Mouse (Mus musculus) forebrain, embryonic 15.5 days (tissue): ENCODE results near the gene Fhl2. TPM values are rescaled to one million over a fixed set of nuclear protein-coding genes. Genes with fewer than 3 reads are reported as not detected.

Source experiments
- ATAC-seq: fragments of 200-750 bp; cut with Nextera tagmentation; replicated peaks from 2 replicates; pipeline ENCODE4 v1.8.0; 2017; ENCODE audit warnings: mild to moderate bottlenecking, moderate TSS enrichment, moderate library complexity
- H3K27ac ChIP-seq: fragments of 300-500 bp; sonication (generic); replicated peaks from 2 replicates; pipeline ENCODE4 v1.5.1; 2015; ENCODE audit warnings: mild to moderate bottlenecking, inconsistent platforms
- H3K27me3 ChIP-seq: fragments of 300-500 bp; sonication (generic); 2 replicates; pipeline ENCODE4 v1.6.1; 2015; ENCODE audit warnings: inconsistent platforms
- H3K36me3 ChIP-seq: fragments of 300-500 bp; sonication (generic); 2 replicates; pipeline ENCODE4 v1.6.1; 2015; ENCODE audit warnings: mild to moderate bottlenecking, inconsistent platforms
- H3K4me1 ChIP-seq: fragments of 300-500 bp; sonication (generic); 2 replicates; pipeline ENCODE4 v1.6.1; 2015; ENCODE audit warnings: inconsistent platforms
- H3K4me2 ChIP-seq: fragments of 300-500 bp; sonication (generic); replicated peaks from 2 replicates; pipeline ENCODE4 v1.6.1; 2015; ENCODE audit warnings: mild to moderate bottlenecking, inconsistent platforms
- H3K4me3 ChIP-seq: fragments of 300-500 bp; sonication (generic); 2 replicates; pipeline ENCODE4 v1.5.1; 2015; ENCODE audit warnings: mild to moderate bottlenecking, inconsistent platforms
- H3K9ac ChIP-seq: fragments of 300-500 bp; sonication (generic); replicated peaks from 2 replicates; pipeline ENCODE4 v1.6.1; 2015; ENCODE audit warnings: mild to moderate bottlenecking, inconsistent platforms
- H3K9me3 ChIP-seq: fragments of 300-500 bp; sonication (generic); 2 replicates; pipeline ENCODE4 v1.6.1; 2016; ENCODE audit warnings: inconsistent platforms
- WGBS: fragments of 180-500 bp; shearing (Covaris S2); methylation state at CpG from one replicate; pipeline ENCODE4 v1.1.7; 2015; ENCODE audit warnings: mixed read lengths; 5-methylcytosine and 5-hydroxymethylcytosine counted together
- polyA plus RNA-seq: library from polyadenylated mRNA; unstranded; fragments of >200 nt; fragmentation: Nextera tagmentation; extraction: Ambion mirVana; gene quantifications from 2 replicates; pipeline ENCODE4 v1.2.1, GENCODE M21; 2015

Fhl2 gene
- polyA plus RNA-seq, result 11.3 and 14.7 TPM in 2 replicates

GRCm38 (mm10) chr1:43196661-43197241, at the start of gene Fhl2:
Fhl2 (minus strand) TSS chr1:43196984.
- Histone ChIP-seq H3K4me1 (no peaks in the 10 kb centered on the region), H3K4me2 (no peak within 1 kb of the TSS), H3K27me3 (no peaks in the 10 kb centered on the region), H3K9me3 (no peaks in the 10 kb centered on the region), H3K9ac (no peak within 1 kb of the TSS), H3K4me3 (no peak within 1 kb of the TSS), H3K36me3 (no peaks in the 10 kb centered on the region), H3K27ac (no peak within 1 kb of the TSS)
- WGBS, result 86% methylated on average over 5 of the region's 5 CpGs
- no peak for ATAC-seq

DNA sequence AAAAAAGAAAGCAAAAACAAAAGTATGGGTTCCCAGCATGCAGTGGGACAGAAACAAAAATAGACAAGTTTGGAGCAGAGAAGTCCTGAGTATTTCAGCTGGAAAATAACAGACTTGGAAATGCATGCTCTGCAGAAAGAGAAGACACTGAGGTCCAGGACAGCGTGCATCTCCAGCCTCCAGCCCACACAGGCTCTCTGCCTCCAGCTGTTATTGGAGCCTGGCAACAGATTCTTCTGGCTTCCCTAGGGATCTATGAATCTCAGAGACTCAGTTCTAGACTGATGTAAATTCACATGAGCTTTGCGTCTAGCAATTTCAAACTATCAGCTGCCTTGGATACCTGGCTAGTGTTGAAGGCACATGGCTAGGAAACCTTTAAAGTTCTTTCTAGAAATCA, 48.2 kb upstream of the Fhl2 start:
- no peak for ATAC-seq
- 86% methylated on average over 2 of the region's 2 CpGs for WGBS

GRCm38 (mm10) chr1:43241208-43241607, 44.4 kb upstream of the Fhl2 start:
- no peaks in the 10 kb centered on the region for H3K27me3 ChIP-seq
- WGBS, result 93% methylated on average over 2 of the region's 2 CpGs
- H3K4me3 ChIP-seq, result no peak overlapping the region
- H3K27ac ChIP-seq, result no peak overlapping the region
- no peaks in the 10 kb centered on the region for H3K4me1 ChIP-seq
- H3K9ac ChIP-seq, result no peak overlapping the region
- H3K9me3 ChIP-seq, result no peaks in the 10 kb centered on the region
- H3K36me3 ChIP-seq, result no peaks in the 10 kb centered on the region
- no peak overlapping the region for H3K4me2 ChIP-seq
- ATAC-seq, result no peak

More for the DNA sequence above, 48.2 kb upstream of the Fhl2 start:
- no peak overlapping the region for H3K4me2 ChIP-seq
- H3K27me3 ChIP-seq, result no peaks in the 10 kb centered on the region
- no peak overlapping the region for H3K4me3 ChIP-seq
- no peaks in the 10 kb centered on the region for H3K36me3 ChIP-seq
- no peak overlapping the region for H3K27ac ChIP-seq
- H3K9ac ChIP-seq, result no peak overlapping the region
- no peaks in the 10 kb centered on the region for H3K4me1 ChIP-seq
- H3K9me3 ChIP-seq, result no peaks in the 10 kb centered on the region

DNA sequence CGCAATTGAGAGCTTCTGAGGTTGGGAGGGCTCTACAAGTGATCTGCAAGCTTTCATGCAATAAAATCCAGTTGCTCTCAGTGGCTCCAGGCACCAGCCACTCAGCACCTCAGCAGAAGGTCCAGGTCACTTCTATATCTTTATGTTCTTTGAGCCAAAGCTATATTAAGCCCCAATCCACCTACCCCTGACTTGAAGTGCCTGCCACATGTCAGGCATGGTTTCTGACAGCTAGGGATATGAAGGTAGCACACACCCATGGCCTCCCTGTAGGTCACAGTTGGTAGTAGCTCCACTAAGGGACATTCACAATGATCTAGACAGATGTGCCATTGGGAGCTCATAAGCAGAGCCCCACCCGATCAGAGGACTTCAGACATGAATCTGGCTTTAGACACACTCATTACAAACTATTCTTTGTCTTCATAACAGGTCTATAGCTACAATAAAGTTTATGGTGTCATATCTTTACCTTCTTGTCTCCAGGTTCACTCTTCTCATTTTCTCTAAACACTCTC, 43.1 kb upstream of the Fhl2 start:
- Histone ChIP-seq H3K4me2 (no peak overlapping the region), H3K9ac (no peak overlapping the region), H3K4me1 (no peaks in the 10 kb centered on the region), H3K36me3 (no peaks in the 10 kb centered on the region), H3K4me3 (no peak overlapping the region), H3K9me3 (no peaks in the 10 kb centered on the region), H3K27me3 (no peaks in the 10 kb centered on the region), H3K27ac (no peak overlapping the region)
- 91% methylated on average over 2 of the region's 2 CpGs for WGBS
- ATAC-seq, result no peak

GRCm38 (mm10) chr1:43238471-43238870, 41.7 kb upstream of the Fhl2 start:
- Histone ChIP-seq H3K4me3 (no peak overlapping the region), H3K9me3 (no peaks in the 10 kb centered on the region), H3K4me2 (no peak overlapping the region), H3K36me3 (no peaks in the 10 kb centered on the region), H3K27ac (no peak overlapping the region), H3K4me1 (no peaks in the 10 kb centered on the region), H3K27me3 (no peaks in the 10 kb centered on the region), H3K9ac (no peak overlapping the region)
- ATAC-seq, result no peak
- 95% methylated on average over 2 of the region's 2 CpGs for WGBS

DNA sequence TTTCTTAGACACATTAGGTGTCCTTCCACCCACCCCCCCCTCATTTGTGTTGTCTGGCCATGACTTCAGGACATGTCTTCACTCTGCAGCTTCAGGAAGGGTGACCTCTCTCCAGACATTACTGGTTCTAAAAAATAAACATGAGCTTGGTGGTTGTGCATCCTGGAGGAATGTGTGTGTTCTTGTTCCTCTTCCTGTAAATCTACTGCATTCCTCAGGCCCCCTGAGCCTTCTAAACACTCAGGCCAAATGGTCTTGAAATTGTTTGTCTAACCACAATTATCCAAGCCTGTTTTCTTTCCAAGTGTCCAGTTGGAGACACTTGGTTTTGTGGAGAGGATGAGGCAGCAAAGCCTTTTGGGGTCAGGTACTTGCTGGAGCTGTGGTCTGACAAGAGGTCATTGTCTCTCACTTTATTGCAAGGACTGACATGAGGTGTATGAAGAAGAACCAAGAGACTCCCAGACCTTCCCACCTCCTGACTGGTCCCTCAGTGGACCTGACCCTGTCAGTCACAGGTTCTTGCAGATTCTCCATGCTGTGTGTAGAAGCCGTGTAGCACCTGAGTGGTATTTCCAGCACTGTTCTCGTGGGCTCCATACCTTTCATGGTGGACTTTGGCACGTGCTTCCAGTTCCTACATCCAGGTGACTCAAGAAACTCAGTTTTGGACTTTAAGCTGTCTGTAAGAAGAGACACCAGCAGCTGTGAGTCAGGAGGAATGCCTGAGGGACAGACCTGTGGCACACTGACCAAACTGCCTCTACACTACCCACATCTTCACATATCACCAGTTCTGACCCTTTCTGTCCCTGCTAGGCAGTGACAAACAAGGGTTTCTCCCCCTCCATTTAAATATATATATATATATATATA, 40.8 kb upstream of the Fhl2 start:
- Histone ChIP-seq H3K4me1 (no peaks in the 10 kb centered on the region), H3K4me3 (no peak overlapping the region), H3K9ac (no peak overlapping the region), H3K27me3 (no peaks in the 10 kb centered on the region), H3K27ac (no peak overlapping the region), H3K36me3 (no peaks in the 10 kb centered on the region), H3K9me3 (no peaks in the 10 kb centered on the region), H3K4me2 (no peak overlapping the region)
- 84% methylated on average over 3 of the region's 3 CpGs for WGBS
- no peak for ATAC-seq

GRCm38 (mm10) chr1:43225531-43226151, 28.9 kb upstream of the Fhl2 start:
- H3K27me3 ChIP-seq, result no peaks in the 10 kb centered on the region
- H3K9ac ChIP-seq, result no peak overlapping the region
- WGBS, result 79% methylated on average over 8 of the region's 8 CpGs
- no peak for ATAC-seq
- no peaks in the 10 kb centered on the region for H3K36me3 ChIP-seq
- no peak overlapping the region for H3K4me3 ChIP-seq
- no peak overlapping the region for H3K27ac ChIP-seq
- H3K4me1 ChIP-seq, result no peaks in the 10 kb centered on the region
- H3K4me2 ChIP-seq, result no peak overlapping the region
- H3K9me3 ChIP-seq, result no peaks in the 10 kb centered on the region

DNA sequence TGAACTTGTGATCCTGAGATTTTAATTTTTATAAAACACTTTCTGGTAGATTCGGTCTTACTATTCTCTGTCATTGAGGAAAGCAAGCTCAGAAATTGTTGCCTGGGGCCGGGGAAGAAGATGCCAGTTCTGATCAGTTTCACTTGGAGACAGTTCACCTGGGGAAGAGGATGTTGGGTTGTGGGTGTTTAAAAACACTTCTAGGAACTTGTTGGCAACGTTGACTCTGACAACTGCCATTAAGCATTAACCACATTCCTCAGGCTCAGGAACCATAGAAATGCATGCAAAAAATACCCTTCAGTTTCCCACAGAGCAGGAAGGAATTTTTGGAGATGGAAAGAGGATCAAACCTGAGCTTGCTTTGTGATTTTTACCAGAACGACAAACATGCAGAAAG, 28.2 kb upstream of the Fhl2 start:
- no peak for ATAC-seq
- Histone ChIP-seq H3K9me3 (no peaks in the 10 kb centered on the region), H3K27me3 (no peaks in the 10 kb centered on the region), H3K27ac (no peak overlapping the region), H3K9ac (no peak overlapping the region), H3K4me2 (no peak overlapping the region), H3K36me3 (no peaks in the 10 kb centered on the region), H3K4me1 (no peaks in the 10 kb centered on the region), H3K4me3 (no peak overlapping the region)
- WGBS, result 89% methylated on average over 4 of the region's 4 CpGs

- Histone ChIP-seq H3K9ac (no peak overlapping the region), H3K4me3 (no peak overlapping the region), H3K36me3 (no peaks in the 10 kb centered on the region), H3K4me1 (no peaks in the 10 kb centered on the region), H3K4me2 (no peak overlapping the region), H3K27ac (no peak overlapping the region), H3K27me3 (no peaks in the 10 kb centered on the region), H3K9me3 (no peaks in the 10 kb centered on the region)
- ATAC-seq, result no peak
- 64% methylated on average over 2 of the region's 2 CpGs for WGBS
These were observed 27.4 kb upstream of the Fhl2 start for GRCm38 (mm10) chr1:43224171-43224570.

DNA sequence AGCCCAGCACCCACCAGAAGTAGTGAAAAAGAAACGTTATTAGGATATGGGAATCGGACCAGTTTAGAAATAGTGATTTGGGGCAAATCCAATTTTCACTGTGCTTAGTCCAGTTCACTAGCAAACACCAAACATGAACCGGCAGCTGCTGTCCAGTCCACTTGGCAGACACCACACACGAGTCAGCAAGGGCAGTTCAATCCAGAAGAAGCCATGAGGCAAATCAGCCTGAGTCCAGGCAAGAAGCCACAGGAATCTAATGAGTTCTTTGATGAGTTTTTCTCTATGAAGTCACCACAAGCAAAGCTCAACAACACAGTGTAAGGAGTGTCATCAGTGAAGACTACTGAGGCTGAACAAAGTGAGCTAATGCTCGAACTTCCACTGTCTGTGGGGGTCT, 26.3 kb upstream of the Fhl2 start:
- Histone ChIP-seq H3K9ac (no peak overlapping the region), H3K9me3 (no peaks in the 10 kb centered on the region), H3K36me3 (no peaks in the 10 kb centered on the region), H3K27ac (no peak overlapping the region), H3K4me1 (no peaks in the 10 kb centered on the region), H3K4me2 (no peak overlapping the region), H3K4me3 (no peak overlapping the region), H3K27me3 (no peaks in the 10 kb centered on the region)
- 82% methylated on average over 5 of the region's 5 CpGs for WGBS
- no peak for ATAC-seq

DNA sequence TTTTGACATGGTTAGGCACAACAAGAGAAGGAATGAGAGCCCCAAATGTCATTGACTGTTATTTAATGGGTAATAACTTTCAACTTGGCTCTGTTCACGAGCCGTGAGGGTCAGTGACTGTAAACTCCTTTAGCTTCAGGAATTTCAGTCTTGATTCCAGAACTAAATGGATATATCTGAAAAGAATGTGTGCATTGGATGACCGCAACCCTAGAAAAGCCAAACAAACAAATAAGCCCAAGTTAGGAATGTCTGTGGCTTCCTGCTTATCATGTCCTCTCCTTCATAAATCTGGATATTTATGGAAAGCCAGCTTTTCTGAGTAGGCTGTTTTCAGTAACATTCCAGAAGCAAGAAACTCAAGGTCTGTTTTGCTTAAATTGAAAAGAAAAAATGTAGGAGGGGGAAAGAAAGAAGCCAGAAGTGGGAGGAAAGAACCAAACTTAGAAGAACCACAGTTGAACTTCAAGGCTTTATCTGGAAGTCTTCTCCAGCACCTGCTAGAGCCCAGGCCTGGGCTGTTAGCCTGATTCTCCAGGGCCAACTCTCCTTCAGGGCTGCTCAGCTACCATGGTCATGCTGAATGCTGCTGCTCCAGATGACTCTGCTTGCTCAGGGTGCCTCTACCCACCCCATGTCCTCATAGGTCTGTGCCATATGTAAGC, 21.4 kb upstream of the Fhl2 start:
- Histone ChIP-seq H3K4me1 (no peaks in the 10 kb centered on the region), H3K27me3 (no peaks in the 10 kb centered on the region), H3K9me3 (no peaks in the 10 kb centered on the region), H3K4me3 (no peak overlapping the region), H3K4me2 (no peak overlapping the region), H3K27ac (no peak overlapping the region), H3K9ac (no peak overlapping the region), H3K36me3 (no peaks in the 10 kb centered on the region)
- ATAC-seq, result no peak
- WGBS, result 90% methylated on average over 3 of the region's 3 CpGs

DNA sequence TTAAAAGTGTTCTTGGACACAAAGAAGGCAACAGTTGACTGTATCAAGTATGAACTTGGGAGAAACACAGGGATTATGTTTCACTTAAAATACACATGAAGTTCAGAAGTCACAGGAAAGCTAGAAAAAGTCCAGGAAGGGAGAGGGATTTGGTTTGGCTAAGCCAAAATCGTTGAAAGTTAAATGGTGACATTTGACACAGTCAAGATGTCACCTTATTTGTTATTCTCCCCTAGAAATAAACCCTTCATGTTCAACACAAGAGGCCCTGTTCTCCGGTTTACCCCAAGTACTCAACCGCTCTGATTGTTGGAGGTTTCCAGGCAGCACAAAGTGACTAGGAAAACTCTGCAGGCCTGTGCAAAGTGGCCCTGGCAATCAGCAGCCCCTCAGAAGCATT, 18.8 kb upstream of the Fhl2 start:
- H3K9ac ChIP-seq, result no peak overlapping the region
- H3K36me3 ChIP-seq, result no peaks in the 10 kb centered on the region
- ATAC-seq, result no peak
- H3K4me1 ChIP-seq, result no peaks in the 10 kb centered on the region
- H3K9me3 ChIP-seq, result no peaks in the 10 kb centered on the region
- H3K27ac ChIP-seq, result no peak overlapping the region
- H3K27me3 ChIP-seq, result no peaks in the 10 kb centered on the region
- 75% methylated on average over 3 of the region's 3 CpGs for WGBS
- H3K4me3 ChIP-seq, result no peak overlapping the region
- H3K4me2 ChIP-seq, result no peak overlapping the region
